Comparison of ENCODE assay signal across 10 mouse cellular contexts in the genomic region with DNA sequence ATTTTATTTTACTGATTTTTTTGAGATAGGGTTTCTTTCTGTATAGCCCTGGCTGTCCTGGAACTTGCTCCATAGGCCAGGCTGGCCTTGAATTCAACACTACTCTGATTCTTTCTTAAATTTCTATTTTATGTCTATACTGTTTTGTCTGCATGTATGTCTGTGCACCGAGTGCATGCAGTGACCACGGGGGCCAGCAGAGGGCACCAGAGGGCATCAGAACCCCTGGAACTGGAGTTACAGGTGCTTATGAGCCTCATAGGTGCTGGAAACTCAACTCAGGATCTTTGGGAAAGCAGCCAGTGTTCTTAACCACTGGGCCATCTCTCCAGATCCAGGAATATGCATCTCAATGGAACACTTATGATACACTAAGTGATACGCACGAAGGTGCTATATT.
DNase-seq lines count a peak whose midpoint lies in the region; ATAC-seq and TF ChIP-seq lines count a peak whose summit lies in the region.
"Had no signal": no experiment of that assay in that cellular context is flagged by ENCODE, and none has a peak within 500 bp of the region (broad histone marks: within the 10 kb centered on the region; RNA-seq: fewer than 3 reads in every experiment).

No protein-coding gene starts in this region.

- peak; percentile 63 for ATAC-seq in megakaryocyte-erythroid progenitor cell, adult 5-6 weeks (replicated peaks; ENCODE audit: low FRiP score, low TSS enrichment, poor library complexity, severe bottlenecking)
- ATAC-seq in frontal cortex, adult (ENCODE audit: low TSS enrichment), result no peak

- H3K4me1 ChIP-seq in cerebellum, adult 2 months (ENCODE audit: control insufficient read depth, insufficient read depth, low read length), result no peaks in the 10 kb centered on the region
- H3K4me1 ChIP-seq: heart, embryonic 15.5 days; midbrain, embryonic 12.5 days had no signal

- DNase-seq in cerebellum, adult 2 months, result no peak
- no peak for DNase-seq in cerebellum, adult 11 months
- no peak for DNase-seq in left cerebral cortex, adult 2 months (ENCODE audit: extremely low spot score in 1 of 2, low spot score in 2 of 2)
- no peak for DNase-seq in left cerebral cortex, adult 9 months (ENCODE audit: low spot score in 2 of 2)
- peak; percentile 53 for DNase-seq in c-Kit-positive CD71-positive TER-119-positive erythroid progenitor cells, embryonic 14.5 days (ENCODE audit: low spot score)
- DNase-seq in urinary bladder, adult 18-20 months (ENCODE audit: low spot score in 2 of 2), result no peak

- no peak overlapping the region for H3K27ac ChIP-seq in cerebellum, adult 2 months (ENCODE audit: insufficient read depth, low read length)
- H3K27ac ChIP-seq in left cerebral cortex, adult 2 months, result no peak overlapping the region
- H3K27ac ChIP-seq: heart, embryonic 15.5 days; midbrain, embryonic 12.5 days had no signal

- H3K27me3 ChIP-seq in cerebellum, adult 2 months (ENCODE audit: control insufficient read depth, insufficient read depth, low read length), result no peaks in the 10 kb centered on the region; the same call in 1 of the 2 replicates
- H3K27me3 ChIP-seq: heart, embryonic 15.5 days; midbrain, embryonic 12.5 days had no signal

- H3K4me3 ChIP-seq in cerebellum, adult 2 months (replicated peaks; ENCODE audit: insufficient read depth, low read depth, low read length), result no peak overlapping the region
- H3K4me3 ChIP-seq in left cerebral cortex, adult 2 months, result no peak overlapping the region
- H3K4me3 ChIP-seq: heart, embryonic 15.5 days; midbrain, embryonic 12.5 days had no signal

- WGBS in cerebellum, adult 2 months, result 72% methylated on average over 4 of the region's 4 CpGs

- intact Hi-C loops in left cerebral cortex, adult 2 months (cut with DNase I), result no loop called here

- no peak for TF ChIP-seq POLR2A in cerebellum, adult 2 months (IDR thresholded peaks at IDR 0.05; ENCODE audit: borderline replicate concordance, insufficient read depth, low read length)

- 0 out of 2 replicates have a peak, but pooled peaks have one; percentile 21 for TF ChIP-seq CTCF in cerebellum, adult 2 months (IDR thresholded peaks at IDR 0.05; ENCODE audit: borderline replicate concordance, insufficient read depth, low read depth, low read length)
- TF ChIP-seq CTCF in left cerebral cortex, adult 2 months (IDR thresholded peaks at IDR 0.05), result peak; percentile 45
